Mouse (Mus musculus): Measurements from ENCODE around the gene Cpox. TPM values are rescaled to one million over a fixed set of nuclear protein-coding genes. Genes with fewer than 3 reads are reported as not detected.
"Not testable (repeated sequence)": the region's sequence is repeated elsewhere in the genome, so short reads cannot be mapped to it uniquely, and the experiment has no call there.

The Cpox gene
- 10 to 100 TPM; 51.6 to 52.7 TPM for total RNA-seq (2021)
- long read RNA-seq, transcript Cpox-201 (7 exons, 3,097 nt): major isoform, 46 of 55 reads
- long read RNA-seq, partial matches to known transcripts: 1 of 55 reads
- long read RNA-seq, other reads (novel, unspliced or antisense): 8 of 55 reads

DNA sequence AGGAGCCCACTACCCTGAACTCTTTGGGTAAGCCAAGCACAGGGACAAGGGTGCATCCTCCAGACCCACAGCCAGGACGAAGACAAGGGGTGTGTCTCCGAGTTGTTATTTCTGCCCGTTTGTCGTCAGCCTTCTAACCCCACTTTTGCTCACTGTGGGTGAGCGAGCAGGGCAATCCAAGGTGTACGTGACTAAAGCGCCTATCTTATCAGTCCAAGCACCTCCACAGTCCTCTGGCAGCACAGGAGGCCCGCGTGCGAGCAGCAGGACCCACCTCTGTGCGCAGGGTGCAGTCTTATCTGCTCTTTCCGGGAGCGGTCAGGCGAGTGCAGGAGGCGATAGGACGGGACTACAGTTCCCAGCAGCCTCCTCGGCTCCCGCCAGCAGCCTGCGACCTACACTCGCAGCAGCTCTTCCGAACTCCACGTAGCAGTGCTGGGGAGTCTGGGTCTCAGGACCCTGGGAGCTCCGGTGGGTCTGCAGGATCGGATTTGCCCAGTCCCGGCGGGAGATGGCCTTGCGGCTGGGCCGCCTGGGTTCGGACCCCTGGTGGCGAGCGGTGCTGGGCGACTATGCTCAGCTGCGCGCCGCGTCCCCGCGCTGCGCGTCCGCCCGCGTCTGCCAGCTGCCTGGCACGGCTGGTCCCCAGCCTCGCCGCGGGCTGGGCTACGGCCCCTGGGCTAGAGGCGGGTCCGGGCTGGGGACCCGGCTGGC is at the start of gene Cpox:
Cpox (plus strand) TSS at position 376 of the 714 bp plus-strand sequence.
- DNase-seq (ENCODE audit: low spot score in 2 of 2): peak; percentile 84 to 90

DNA sequence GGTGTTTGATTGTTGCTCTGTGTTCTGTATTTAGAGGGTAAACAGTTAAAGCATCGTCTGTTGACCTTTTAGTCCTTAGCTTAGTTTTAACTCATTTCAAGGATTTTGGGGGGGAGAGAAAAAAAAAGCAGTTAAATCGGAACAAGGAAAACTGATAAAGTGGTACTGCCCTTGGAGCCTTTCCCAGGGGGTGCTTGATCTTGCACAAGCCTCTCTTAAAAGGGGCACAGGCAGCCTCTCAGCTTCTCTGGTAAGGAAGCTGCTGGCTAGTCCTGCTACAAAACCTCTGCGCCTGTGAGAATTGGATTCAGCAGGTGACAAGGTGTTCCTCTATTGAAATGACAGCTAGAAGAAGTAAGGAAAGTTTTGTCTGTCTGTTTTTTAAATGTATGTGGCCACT is 47.7 kb upstream of the Cpox start:
- no peak for DNase-seq (ENCODE audit: low spot score in 2 of 2)

- no peak for DNase-seq (ENCODE audit: low spot score in 2 of 2)
Measured at GRCm38 (mm10) chr16:58623114-58623513, 47.0 kb upstream of the Cpox start.

DNA sequence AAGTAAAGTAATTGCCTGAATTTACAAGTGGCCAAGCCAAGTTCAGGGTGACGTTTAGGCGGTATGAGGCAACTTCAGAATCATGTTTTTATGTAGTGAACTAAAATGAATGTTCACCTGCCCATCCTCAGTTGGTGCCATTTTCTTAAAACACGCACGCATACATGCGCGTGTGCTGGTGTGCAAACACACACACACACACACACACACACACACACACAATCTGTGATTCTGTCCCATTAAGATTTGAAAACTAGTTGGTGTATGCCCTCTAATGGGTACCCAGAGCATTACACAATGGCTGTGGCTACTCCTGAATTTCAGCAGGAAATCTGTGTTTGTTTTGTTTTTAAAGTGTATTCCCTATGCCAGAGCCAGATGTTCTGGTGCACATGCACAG is 46.1 kb upstream of the Cpox start:
- DNase-seq (ENCODE audit: low spot score in 2 of 2): peak; percentile 4 to 61

DNA sequence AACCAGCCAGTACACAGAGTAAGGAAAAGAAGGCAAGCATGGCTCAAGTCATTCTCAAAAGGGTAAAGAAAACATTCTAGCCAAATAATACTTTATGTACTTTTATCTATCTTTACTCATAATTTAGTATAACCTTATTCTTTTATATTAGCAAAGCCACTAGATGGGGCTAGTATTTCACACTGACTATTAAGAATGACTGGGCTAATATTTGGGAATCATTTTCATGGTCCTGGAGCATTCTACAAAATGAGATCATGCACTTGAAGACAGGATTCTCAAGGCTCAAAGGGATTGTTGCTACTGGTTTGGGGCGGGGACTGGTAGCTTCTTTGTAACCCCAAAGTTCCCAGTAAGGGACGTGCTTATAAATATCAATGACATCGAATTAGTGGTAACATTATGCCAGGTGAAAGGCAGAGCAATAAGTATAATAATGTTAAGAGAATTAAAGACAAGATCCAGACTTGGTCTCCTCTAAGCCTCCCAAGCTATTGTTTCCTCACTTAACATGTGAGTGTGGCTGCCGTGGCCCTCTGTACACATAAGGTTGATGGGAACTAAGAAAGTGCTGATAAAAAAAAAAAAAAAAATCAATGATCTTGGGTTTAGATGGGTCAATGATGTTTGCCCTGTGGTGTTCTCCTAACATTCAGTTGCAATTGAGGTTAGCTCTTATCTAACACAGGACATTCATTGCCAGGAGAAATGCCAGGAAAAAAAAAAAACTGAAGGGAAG is 42.3 kb upstream of the Cpox start:
- no peak for DNase-seq (ENCODE audit: low spot score in 2 of 2)

DNA sequence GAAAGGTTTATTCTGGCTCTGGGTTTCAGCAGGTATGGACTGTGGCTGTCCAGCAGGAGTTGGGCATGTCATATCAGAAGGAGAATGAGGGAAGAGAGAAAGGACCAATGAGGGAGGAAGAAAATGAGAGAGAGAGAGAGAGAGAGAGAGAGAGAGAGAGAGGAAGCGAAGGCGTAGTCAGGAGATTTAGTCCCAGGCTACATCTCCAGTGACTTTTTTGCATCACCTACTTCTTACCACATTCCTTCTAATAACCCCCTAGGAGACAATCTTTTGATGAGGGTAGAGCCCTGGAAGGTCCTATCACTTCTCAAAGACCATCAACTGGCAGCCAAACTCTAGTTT is 41.8 kb upstream of the Cpox start:
- DNase-seq (ENCODE audit: low spot score in 2 of 2): no peak

DNA sequence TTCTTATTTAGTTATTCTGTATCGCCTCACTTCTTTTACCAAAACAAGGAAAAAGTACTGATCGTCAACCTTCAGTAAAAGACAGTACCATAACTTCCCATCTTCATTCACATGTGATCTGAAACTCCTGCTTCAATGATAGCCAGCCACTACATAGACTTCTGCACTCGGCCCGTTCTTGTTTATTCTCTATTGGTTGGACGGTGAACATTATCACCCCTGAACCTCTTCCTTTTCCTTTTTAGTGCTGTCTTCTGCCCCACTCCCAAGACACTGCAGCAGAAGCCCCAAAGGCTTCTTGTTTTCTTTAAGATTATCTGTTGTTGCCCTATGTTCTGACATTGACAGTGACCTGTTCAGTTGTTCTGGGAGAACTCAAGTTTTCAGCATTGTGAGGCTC is 41.1 kb upstream of the Cpox start:
- DNase-seq (ENCODE audit: low spot score in 2 of 2): no peak

DNA sequence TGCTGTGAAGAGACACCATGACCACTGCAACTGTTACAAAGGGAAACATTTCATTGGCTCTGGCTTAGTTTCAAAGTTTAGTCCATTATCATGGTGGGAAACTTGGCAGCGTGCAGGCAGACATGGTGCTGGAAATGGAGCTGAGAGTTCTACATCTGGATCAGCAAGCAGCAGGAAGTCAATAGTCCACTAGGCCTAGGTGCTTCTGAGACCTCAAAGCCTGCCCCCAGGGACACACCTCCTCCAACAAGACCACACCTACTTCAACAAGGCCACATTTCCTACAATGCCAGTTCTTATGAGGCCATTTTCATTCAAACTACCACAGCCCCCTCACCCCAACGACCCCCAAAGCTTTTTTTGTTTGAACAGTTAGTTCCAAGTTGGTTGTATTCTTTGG is 40.4 kb upstream of the Cpox start:
- no peak for DNase-seq (ENCODE audit: low spot score in 2 of 2)

DNA sequence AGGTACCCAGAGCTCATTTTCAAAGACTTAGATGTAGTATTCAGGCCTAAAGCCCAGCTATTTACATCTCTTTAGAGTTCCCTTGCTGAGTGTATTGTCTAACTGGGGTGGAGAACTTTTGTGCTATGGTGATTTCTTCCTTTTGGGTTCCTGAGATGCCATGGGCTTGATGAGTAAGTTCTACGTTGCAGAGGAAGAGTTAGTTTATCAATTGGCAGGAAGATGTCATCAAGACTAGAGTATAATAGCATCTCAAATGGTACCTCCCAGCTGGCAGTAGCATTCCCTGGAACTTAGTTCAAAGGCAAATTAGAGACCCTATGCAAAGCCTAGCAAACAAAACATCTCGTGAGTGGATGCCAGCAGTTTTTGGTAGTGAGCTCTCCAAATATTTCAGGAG is 34.2 kb upstream of the Cpox start:
- no peak for DNase-seq (ENCODE audit: low spot score in 2 of 2)

DNA sequence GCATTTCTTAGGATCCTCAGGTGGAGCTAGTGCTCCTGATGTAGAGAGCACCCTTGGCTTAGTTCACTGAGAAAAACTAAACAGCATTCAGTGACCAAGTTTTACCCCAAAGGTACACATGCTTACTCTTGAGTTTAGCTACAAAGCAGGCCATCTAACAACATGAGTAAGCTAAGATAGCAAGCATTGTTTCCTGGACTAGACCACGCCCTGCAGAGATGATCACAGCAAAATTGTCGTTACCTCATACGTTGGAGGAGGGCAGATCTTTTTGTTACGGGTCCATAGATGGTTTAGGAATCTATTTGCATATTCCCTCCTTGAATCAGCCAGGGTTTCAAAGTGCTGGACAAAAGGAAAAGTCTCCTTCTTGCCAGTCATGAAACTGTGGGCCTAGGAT is 32.6 kb upstream of the Cpox start:
- DNase-seq (ENCODE audit: low spot score in 2 of 2): no peak

GRCm38 (mm10) chr16:58638016-58638415 is 32.1 kb upstream of the Cpox start:
- no peak for DNase-seq (ENCODE audit: low spot score in 2 of 2)

- no peak for DNase-seq (ENCODE audit: low spot score in 2 of 2)
Measured at GRCm38 (mm10) chr16:58638689-58639175, 31.4 kb upstream of the Cpox start, which contains the start of gene E330017A01Rik. Gene E330017A01Rik (minus strand): TSS chr16:58638739.

- DNase-seq (ENCODE audit: low spot score in 2 of 2): no peak
Measured at GRCm38 (mm10) chr16:58649979-58650378, 20.1 kb upstream of the Cpox start.

DNA sequence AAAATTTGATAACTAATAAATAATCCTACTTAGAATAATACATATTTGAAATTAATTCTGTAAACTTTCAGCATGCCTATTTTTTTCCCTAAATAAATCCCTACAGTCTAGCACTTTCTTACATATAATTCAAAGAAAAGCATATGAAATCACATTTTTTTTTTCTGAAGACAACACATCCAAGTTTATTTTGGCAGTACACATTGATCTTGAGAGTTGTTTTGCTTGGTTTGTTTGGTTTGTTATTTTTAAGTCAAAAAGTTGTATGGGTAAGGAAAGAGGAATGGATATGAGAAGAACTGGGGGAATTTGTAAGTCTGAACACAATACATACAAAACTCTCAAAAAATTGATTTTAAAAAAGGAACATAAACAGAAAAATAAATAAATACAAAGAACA is 14.3 kb upstream of the Cpox start:
- no peak for DNase-seq (ENCODE audit: low spot score in 2 of 2)

DNA sequence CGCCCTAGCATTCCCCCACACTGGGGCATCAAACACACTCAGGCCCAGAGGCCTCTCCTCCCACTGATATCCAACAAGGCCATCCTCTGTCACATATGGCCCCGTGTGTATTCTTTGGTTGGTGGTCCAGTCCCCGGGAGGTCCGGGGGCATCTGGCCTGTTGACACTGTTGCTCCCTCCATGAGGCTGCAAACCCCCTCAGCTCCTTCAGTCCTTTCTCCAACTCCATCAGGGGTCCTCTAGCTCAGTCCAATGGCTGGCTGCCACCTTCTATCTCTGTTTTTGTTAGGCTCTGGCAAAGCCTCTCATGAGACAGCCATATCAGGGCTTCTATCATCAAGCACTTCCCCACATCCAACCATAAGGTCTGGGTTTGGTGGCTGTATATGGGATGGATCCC is 13.6 kb upstream of the Cpox start:
- no peak for DNase-seq (ENCODE audit: low spot score in 2 of 2)

- no peak for DNase-seq (ENCODE audit: low spot score in 2 of 2)
Measured at GRCm38 (mm10) chr16:58658668-58659067, 11.4 kb upstream of the Cpox start.

DNA sequence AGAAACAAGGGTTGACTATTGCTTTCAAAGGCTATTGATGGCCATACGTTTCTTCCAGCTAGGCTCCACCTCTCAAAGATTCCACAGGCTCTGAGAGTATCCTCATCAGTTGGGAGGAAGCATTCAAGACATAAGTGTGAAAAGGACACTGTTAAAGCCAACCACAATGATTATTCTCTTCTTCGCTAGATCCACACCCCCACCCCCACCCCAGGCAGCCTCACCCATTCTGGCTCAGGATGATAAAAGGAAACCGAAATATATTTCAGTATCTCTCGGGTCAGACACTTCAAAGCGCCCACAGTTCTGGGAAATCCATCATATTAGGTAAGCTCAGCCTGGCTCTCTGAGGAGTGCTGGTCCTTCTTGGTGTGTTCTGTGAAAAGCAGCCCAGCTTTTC is 8.3 kb upstream of the Cpox start:
- DNase-seq (ENCODE audit: low spot score in 2 of 2): no peak

DNA sequence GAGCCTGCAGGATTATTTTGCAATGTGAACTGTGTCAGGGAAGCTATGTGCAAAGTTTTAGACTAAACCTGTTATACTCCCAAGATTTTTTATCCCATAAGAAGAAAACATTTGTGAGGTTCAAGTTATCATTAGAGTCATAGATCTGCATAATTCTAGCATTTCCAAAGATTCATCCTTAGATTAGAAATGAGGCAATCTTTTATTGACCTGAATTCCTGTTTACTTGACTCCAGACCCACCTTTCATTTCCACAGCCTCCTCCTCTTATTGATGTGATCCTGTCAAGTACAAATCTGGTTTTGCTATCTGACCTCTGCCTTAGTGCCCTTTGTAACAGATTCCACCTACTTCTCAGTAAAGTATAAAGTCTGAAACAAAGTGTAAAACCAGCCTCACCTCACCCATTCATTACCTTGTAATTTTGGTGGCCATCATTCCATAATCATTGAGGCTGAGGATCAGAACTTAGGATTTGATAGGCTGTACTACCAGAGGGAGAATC is 7.8 kb upstream of the Cpox start:
- no peak for DNase-seq (ENCODE audit: low spot score in 2 of 2)

DNA sequence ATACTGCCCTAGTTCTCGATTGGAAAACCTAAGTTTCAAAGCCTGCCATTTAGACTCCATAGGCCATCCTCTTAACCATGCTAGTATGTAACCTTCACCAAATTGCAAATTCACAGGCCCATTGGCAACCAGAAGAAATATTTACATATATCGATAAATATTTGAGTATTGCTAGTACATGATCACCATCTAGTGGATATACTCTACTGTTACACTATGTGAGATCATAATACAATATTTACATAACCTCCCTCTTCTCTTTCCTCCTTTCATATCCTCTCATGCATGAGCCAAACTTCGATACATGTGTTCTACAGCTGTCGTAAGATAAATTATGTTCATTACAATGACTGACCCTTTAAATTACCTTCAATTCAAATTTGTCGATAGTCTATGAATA is 7.1 kb upstream of the Cpox start:
- no peak for DNase-seq (ENCODE audit: low spot score in 2 of 2)

GRCm38 (mm10) chr16:58663816-58664215 is 6.3 kb upstream of the Cpox start:
- no peak for DNase-seq (ENCODE audit: low spot score in 2 of 2)

GRCm38 (mm10) chr16:58665137-58665536 is 5.0 kb upstream of the Cpox start:
- DNase-seq (ENCODE audit: low spot score in 2 of 2): not testable (repeated sequence)

DNA sequence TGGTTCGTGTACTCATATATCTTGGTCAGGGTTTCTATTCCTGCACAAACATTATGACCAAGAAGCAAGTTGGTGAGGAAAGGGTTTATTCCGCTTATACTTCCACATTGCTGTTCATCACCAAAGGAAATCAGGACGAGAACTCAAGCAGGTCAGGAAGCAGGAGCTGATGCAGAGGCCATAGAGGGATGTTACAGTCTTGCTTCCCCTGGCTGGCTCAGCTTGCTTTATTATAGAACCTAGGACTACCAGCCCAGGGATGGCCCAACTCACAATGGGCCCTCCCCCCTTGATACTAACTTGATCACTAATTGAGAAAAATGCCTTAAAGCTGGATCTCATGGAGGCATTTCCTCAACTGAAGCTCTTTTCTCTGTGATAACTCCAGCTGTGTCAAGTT is 3.4 kb upstream of the Cpox start:
- not testable (repeated sequence) for DNase-seq (ENCODE audit: low spot score in 2 of 2)
